Mouse (Mus musculus): ENCODE measurements around the gene Efl1.
"Not testable (repeated sequence)": the region's sequence is repeated elsewhere in the genome, so short reads cannot be mapped to it uniquely, and the experiment has no call there.

Gene Efl1

DNA sequence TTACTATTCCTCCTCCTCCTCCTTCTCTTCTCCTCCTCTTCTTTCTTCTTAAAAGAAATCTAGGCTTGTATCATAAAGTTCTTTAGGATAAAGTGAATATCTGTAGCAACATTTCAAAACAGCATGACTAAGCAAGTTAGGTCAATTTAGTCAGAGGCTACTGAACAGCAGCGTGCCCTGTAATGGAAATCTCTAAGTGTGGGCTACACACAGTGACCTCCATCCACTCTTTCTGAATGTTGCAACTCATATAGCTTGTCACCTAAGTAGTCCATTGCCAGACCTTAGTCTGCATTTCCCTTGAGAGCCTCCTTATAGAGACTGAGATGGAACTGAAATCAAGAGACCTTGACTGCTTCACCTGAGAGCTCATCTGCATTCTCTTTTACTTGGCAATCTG lies 116.5 kb downstream of the Efl1 start:
- DNase-seq (ENCODE audit: low spot score), result no peak

DNA sequence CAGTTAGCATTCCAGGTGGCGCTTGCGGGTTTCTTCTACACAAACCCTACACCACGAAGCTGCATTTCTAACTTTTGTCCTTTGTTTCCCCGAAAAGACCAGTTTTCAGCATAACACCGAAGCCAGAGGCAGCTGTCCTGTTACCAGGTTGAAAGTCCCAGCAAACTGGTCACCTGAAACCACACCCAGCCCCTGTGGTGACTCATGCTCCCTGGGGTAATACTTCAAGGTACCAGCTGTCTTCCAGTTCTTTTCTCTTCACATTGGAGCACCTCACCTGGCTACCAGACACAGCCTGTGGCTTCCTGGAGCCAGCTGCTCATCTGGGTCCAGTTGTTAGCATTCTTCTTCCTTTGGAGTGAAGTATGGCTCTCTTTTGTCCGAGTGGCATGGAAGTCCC lies 118.2 kb downstream of the Efl1 start:
- no peak for DNase-seq (ENCODE audit: low spot score)

DNA sequence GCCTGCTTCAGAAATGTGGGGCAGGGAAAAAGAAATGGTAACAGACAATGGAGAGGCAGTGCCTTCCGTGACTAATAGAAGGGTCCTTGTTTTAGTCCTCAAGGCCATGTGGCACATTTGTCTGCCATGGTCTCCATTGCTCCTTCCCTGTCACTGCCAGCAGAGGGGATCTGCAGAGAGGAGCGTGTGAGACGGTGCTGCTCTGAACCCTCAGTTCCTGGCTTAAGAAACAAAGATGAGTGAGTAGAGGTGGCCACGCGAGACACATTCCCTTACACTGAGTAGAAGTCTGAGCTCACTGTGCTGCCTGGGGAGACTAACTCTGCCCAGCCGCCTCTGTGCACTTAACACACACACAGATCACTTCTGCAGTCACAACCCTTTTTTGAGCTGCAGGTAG lies 121.8 kb downstream of the Efl1 start:
- DNase-seq (ENCODE audit: low spot score), result no peak

DNA sequence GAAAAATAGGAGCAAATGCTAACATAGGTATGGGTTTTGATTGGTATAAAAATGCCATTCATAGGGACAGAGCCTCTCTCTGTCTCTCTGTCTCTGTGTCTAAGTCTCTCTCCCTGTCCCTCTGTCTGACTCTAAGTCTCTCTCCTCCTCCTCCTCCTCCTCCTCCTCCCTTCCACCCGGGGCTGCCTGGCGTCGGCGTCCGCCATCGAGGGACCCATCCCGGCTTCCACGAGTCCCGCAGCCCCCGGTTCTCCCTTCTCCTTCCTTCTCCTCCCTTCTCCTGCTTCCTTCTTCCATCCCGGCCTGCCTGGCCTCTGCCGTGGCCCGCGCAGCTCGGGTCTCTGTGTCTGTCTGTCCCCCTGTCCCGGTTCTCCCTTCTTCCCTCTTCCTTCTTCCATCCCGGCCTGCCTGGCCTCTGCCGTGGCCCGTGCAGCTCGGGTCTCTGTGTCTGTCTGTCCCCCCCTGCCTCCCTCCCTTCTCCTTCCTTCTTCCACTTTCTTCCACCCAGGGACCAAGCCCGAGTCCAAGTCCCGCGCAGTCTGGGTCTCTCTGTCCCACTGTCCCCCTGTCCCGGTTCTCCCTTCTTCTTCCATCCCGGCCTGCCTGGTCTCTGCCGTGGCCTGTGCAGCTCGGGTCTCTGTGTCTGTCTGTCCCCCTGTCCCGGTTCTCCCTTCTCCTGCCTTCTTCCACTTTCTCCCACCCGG lies 122.7 kb downstream of the Efl1 start:
- DNase-seq (ENCODE audit: low spot score), result not testable (repeated sequence)

DNA sequence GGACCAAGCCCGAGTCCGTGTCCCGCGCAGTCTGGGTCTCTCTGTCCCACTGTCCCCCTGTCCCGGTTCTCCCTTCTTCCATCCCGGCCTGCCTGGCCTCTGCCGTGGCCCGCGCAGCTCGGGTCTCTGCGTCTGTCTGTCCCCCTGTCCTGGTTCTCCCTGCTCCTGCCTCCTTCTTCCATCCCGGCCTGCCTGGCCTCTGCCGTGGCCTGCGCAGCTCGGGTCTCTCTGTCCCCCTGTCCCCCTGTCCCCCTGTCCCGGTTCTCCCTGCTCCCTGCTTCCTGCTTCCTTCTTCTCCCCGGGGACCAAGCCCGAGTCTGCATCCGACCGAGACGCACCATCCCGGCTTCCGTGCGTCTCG lies 123.2 kb downstream of the Efl1 start:
- not testable (repeated sequence) for DNase-seq (ENCODE audit: low spot score)

DNA sequence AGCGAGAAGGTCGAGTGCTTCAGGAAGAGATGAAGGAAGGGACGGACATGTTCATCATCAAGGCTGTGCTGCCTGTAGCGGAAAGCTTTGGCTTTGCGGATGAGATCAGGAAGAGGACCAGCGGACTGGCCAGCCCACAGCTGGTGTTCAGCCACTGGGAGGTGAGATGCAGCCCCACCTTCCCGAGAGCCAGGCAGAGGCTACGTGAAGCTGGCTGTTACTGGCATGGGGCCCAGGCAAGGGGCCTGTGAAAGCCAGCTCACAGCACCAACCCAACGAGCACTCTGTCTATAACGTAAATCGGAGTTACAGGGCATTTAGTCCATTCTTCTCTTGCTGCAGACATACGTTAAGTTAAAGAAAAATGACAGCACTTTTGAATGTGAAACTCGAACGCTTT lies 124.1 kb downstream of the Efl1 start:
- no peak for DNase-seq (ENCODE audit: low spot score)

DNA sequence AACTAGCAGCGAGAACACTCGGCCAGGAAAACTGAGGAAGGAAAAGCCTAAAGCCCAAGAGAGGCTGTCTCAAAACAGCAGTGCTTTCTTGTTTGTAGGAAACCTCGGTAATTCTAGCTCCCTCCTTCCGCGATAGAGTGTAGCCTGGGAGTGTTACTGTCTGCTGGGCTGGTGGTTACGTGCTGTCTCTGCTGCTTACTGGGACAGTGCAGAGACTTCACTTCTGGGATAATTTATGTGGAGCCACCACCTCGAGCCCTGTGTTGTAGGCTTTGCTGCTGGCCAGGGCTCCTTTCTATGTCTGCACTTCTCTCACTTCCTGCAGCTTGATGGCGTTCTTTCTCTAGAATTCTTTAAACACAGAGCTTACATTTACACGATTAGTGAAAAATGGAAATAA lies 124.7 kb downstream of the Efl1 start:
- no peak for DNase-seq (ENCODE audit: low spot score)

DNA sequence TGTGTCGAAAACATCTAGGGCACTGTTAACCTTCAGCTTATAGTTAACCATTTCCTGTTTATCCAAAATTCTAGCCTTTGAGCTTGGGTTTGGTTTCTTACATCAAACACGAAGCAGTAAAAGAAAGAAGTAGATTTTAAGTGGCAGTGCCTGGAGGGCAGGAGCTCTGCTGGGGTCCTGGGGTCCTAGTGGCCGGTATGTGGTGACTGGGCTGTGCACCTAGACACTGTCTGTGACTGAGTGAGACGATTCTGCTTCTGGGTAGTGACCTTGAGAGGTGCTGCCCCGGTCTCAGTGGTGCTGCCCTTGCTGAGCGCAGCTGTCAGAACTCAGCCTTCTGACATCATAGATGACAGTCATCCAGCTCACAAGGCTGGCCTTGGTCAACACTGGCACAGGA lies 125.5 kb downstream of the Efl1 start:
- DNase-seq (ENCODE audit: low spot score), result no peak

DNA sequence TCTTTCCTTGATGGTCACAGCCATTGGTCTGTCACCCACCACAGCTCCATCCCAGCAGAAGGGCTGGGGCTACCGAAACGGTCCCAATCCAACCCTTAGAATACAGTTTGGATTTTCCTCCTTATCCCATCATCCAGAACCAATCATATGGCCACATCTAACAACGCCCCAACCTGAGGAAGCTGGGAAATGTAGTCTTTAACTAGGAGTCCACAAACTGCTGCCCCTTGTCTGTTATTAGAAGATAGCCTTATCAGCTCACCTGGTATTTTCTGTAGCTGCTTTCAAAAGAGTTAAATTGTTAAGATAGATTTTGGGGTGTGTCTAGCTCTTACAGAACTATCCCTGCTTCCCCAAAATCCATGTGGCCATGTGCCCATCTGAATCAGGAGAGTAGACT lies 126.7 kb downstream of the Efl1 start:
- DNase-seq (ENCODE audit: low spot score), result no peak

DNA sequence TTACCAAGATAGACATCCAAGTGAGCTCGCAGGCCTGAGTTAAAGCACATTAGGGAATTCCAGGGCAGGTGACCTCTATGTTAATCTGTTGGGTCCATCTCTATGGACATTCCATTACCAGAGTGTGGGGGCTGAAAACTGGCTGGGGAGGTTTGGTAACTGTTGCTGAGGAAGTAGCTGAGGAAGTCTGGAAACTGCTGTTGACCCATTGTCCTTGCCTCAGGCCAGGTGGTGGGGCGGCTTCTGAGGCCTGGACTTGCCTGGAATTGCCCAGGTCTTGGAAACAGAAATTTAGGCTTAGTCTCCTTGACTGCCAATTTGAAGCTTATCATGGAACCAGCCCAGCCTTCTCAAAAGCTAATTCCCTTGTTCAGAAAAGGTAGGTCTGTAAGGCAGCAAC lies 134.7 kb downstream of the Efl1 start:
- no peak for DNase-seq (ENCODE audit: low spot score)

DNA sequence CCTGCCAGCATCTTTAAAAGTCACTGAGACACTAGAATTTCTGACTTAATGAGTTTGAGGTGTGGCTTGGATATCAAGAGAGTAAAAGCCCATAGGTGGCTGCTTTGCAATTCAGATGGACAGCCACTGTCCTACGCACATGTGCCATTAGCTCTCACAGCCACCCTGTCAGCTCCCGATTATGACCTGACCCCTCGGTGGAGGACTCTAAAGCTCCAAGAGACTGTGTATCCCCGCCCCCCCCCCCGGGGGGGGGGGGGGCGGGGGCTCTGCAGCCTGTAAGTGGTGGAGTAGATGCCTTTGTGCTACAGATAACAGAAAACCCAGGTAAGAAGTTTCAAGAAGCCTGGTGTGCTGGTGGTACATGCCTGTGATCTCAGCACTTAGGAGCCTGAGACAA lies 135.3 kb downstream of the Efl1 start:
- no peak for DNase-seq (ENCODE audit: low spot score)

DNA sequence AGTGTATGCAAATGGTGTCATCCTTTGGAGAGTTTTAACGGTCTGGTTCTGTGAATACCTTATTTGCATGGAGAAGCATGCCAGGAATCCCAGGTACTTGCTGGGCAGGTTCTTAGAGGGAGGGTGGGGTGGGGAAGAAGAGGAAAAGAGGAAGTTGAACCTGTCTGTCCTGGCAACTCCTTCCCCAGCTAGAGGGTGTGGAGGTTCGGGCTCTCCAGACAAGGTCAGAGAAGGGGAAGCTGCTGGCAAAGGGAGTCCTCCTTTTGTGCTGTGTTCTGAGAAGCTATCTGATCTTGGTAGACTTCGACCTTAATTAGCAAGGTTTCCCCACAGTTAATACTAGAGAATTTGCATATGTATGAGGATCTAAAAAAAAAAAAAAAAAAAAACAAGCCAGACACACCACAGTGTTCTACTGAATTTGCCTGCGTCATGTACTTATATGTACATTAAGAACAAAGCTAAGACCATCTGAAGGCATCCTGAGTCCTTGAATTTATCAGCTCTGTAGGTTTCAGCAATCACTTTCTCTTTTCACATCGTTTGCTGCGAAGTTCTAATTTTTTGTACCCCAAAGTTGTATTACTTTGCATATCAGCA lies 137.0 kb downstream of the Efl1 start:
- no peak for DNase-seq (ENCODE audit: low spot score)

DNA sequence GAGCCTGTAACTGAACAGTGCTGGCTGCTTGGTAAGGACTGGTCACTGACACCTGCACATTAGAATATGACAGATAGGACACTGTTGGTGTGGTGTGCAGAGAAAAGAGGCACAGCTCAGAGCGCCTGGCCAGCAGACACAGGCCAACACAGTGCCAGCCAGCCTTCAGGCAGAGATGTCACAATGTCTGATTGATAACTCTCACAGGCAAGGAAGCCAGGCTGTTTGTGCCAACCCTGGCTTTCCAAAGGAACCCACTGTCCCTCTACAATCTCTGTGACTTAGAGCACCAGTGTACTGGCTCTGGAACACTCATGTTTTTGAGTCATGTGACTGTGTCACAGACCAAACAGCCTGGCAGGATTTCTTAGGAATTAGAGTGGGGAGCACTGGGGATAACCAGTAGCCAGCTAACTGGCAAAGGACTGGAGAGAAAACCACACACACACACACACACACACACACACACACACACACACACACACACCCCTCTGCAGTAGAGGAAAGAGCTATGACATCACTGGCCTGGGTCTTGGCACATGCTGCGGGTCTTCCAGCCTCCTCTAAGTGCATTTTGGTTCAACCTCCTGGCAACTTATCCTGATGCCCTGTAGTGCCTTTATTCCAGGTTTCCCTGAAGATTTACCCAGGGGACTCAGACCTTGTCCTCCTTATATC lies 137.7 kb downstream of the Efl1 start:
- no peak for DNase-seq (ENCODE audit: low spot score)

DNA sequence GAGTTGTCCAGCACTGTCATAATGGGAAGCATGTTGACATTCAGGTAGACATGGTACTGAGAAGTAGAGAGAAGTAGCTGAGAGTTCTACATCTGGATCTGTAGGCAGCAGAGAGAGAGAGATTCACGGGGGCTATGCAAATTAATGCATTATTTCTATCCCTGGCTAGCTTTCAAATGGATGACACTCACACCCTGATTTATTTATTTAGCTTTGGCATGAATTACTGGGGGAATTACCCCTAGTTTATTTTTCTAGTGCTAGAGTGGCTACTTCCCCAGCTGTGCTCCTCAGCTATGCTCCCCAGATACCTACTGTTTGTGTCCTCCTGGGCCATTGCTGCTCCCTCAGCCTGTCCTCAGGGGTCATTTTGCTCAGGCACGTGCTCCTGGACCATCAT lies 144.2 kb downstream of the Efl1 start:
- DNase-seq (ENCODE audit: low spot score), result no peak

DNA sequence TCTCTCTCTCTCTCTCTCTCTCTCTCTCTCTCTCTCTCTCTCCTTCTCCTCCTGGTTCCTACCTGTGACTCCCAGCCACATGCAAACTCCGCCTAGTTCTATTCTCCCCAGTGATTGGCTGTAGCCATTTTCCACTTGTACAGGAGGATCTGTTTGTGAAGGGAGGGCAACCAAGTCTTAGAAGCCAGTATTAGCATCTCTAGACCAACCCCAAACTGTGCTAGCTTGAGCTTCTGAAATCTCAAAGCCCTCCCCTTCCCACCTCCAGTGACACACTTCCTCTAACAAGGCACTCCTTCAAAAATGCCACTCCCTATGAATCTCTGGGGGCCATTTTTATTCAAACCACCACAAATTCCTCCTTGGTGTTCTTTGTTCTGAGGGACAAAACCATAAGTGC lies 144.7 kb downstream of the Efl1 start:
- DNase-seq (ENCODE audit: low spot score), result no peak

DNA sequence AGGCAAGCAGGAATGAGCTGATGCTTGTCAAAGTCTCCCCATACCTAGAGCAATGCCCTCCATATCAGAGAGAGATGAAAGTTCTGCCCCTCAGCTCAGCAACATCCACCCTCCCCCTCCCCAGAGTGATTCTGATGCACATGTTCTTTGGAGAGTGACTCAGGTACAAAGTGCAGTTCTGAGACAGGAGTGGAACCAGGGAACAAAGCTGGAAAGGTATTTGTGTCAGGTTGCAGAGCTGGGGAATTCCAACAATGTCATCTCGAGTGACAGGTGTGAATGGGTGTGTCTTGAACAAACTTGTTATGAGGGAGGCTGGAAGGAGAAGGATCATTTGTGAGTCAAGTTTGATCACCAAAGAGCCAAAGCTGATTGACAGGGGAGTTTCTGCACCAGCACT lies 146.1 kb downstream of the Efl1 start:
- DNase-seq (ENCODE audit: low spot score), result no peak

DNA sequence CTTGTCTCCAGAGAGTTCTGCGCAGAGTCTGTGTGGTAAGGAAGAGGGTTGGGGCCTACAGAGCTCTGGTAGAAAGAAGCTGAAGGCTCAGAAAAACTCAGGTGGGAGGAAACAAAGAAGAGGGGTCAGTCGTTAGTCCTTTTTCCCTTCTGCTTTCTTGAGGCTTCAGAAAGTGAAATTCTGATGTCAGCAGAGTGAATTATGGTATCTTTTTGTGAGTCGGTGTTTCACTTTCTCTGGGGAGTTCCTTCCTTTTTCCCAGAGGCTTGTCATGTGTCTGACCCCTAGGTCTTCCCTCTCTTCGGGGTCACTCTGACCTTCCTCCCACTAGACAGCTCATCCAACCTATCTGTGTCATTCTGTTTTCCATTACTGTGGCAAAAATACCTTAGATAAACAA lies 153.8 kb downstream of the Efl1 start:
- no peak for DNase-seq (ENCODE audit: low spot score)

DNA sequence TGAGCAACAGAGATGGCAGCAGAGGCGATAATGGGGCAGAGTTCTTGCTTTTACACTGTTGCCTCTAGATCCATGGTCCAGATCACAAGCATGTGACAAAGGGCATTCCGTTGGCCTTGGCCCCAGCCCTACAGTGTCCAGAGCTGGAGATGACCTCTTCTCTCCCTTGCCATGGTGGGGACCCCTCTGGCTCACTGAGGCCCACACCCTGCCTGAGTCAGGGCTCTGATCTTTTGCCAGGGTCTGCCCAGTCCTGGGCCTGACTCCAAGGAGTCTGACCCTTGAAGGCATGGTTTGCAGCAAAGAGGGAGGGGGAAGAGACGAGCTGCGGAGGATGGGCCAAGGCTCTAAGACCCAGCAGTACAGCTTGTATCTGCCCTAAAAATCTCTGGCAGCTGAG lies 159.8 kb downstream of the Efl1 start:
- no peak for DNase-seq (ENCODE audit: low spot score)

DNA sequence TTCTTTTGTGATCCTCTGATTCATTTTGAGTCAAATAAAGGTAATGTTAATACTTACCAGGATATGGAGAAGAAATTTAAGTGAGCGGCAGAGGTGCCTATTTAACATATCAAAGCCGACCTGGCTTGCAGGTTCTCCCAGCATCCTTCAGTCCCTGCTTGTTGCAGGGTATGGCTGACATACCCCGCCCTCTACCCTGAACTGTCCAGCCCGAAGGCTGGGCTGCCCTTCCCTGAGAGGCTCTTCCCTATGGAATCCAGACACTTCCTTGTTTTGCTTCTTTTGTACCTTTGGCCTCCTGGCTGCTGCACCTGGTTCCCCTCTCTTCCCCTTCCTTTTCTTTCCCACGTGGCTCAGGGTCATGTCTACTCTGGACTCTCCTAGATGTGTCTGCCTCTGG lies 160.7 kb downstream of the Efl1 start:
- DNase-seq (ENCODE audit: low spot score), result no peak

DNA sequence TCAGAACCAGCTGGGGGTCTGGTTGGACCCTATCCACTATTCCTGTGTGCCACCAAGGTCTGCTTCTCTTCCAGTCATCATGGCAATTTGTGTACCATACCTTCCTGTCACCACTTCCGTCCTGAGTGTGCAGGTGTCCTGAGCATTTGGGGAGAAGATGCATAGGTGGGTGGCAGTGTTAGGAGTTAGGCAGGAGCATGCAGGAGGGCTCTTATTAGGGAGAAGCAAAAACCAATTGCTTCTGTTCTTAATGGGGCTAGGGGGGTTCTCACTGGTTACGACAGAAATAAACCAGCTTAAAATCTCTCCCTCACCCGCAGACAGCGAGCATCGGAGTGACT lies 162.4 kb downstream of the Efl1 start:
- no peak for DNase-seq (ENCODE audit: low spot score)

DNA sequence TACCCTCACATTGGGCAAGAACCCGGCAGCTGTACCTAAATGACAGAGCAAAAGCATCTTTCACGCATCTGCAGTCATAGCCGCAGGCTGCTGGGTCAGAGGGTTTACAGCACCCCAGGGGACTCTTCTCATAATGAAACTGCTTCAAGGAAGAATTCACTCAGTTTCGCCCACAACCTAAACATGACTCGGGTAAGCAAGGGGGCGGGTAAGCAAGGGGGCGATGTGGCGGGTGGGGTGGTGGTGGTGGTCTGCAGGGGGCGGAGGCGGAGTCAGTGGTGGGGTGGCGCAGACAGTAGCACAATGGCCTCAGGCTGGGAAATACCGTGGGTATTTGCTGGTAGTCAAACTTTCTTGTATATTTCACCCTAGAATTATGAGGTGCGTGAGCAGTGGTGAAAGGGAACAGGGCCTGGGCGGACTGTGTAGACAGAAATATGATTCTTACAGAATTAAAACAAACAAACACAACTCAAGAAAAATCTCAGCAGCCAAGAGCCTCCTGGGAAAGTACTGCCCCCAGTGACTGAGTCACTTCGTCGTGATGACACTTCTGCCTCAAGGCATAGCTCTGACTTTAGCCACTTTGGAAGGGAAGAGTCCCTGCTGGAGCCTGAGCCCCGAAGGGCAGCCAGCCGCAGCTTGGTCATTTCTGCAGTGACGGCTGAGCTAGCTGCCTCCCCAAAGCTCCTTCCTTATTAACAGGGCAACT lies 162.9 kb downstream of the Efl1 start:
- DNase-seq (ENCODE audit: low spot score), result no peak

DNA sequence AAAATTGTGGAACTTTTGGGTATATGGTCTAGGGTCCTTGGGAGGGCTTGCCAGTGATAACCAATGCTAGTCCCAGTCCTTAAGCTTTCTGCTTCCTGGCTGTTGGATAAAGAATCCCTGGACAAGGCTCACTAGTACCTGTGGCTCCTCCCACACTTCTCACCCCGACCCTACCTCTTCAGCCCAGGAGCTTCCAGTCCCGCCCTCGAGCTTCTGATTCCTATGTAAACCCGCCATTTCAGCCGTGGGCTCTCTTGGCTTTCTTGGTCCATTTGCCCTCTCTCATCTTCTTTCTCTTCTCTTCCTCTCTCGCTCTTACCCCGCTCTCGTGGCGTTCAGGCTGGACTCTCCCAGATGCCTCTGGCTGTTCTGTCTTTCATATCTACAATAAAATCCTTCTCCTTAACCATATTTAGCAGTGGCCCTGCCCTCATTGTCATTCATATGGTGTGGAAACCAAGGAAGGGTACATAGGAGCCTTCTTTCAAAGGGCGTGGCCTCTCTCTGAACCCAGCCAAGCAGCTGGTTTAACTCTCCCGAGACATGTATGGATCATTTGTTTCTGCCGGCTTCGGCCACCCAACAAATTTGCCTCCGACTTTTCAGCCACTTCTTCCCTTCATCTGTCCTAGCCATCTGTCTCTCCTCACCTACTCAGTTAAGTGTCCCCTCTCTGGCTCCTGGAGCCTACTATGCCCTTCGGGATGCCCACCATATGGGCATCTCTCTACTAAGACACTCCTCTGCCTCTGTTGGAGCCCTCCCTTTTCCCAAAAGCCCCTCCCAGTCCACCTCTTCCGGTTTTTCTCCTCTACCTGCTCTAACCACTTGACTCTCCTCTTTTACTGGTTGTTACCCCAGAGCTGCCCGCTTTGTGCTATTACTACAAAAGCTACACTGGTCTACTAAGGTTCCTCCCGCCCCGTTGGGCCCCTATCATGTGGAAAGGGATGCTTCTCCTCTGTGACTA lies 164.1 kb downstream of the Efl1 start:
- DNase-seq (ENCODE audit: low spot score), result no peak

All from urinary bladder, postnatal 25 days (tissue).